Mouse (Mus musculus) cerebellum, adult 9-10 months (tissue): ENCODE data around the gene Chchd6.
A peak's percentile ranks its signal among the peaks of the same experiment; 100 is the strongest.

Experiments used
- DNase-seq: peaks from one replicate; pipeline ENCODE4 v3.0.0; 2022

Gene Chchd6

DNA sequence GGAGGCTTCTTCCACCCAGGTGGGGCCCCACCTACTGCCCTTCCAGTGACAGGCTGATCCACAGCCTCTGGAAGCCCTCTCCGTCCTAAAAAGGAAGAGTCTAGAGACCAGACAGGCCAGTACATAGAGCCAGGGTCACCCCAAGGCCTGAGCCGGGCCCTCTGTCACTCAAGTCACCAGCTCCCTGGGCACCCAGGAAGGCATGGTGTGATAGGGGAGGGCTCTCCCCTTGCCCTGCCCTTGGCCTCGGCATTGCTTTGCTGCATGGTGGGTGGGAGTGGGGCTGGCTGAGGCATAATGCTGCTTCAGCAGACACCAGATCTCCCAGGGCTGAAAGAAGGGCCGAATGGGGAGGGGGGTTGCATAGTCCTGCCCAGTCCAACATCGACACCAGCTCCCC is 241.4 kb downstream of the Chchd6 start:
- no peak for DNase-seq

GRCm38 (mm10) chr6:89353101-89353500 is 242.4 kb downstream of the Chchd6 start:
- no peak for DNase-seq

DNA sequence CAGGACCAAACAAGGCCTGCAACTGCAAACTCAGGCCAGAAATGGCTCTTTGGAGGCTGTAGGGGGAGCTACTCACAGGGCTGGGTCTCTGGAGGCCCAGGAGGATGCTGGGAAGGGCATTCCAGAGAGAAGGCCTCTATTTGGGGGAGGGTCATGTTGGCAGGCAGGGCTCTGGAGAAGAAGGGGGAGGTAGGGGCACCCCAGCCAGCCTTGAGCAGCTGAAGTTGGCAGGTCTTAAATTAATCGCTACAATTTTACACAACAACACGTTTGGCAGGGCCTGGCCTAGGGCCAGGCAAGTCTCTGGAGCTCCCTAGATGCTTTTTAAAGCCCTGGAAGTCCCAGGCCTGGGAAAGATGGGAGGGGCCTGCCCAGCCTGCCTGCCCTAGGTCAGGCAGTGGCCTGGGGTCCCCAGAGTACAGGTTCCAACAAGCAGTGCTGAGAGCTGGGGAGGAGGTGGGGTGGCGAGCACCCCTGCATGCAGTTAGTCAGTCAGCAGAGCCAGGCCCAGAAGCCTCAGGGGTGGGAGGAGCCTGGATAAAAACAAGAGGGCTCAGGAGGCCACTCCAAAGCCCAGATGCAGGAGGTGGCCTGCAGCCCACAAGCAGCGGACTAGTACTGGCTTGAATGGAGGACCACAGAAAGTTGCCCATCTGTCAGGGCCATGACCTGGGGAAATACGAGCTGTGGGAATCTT is 243.9 kb downstream of the Chchd6 start:
- DNase-seq: peak; percentile 44

DNA sequence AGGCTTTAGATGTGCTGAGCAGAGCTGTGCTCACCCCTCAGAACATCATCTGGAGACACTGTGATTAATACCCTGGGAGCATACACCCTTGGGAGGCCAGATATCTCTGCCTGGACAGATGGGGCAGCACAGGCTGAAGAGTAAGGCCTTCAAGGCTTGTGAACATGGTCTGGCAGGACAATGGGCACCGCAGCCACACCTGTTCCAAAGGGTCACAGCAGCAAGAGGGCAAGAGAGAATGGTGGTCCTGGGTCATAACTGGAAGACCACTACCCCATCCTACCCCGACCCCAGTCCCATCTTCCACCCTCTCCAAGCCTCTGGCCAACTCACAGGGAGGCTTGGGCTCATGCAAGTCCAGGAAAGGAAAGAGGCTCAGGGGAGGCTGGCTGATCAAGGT is 244.9 kb downstream of the Chchd6 start:
- no peak for DNase-seq

DNA sequence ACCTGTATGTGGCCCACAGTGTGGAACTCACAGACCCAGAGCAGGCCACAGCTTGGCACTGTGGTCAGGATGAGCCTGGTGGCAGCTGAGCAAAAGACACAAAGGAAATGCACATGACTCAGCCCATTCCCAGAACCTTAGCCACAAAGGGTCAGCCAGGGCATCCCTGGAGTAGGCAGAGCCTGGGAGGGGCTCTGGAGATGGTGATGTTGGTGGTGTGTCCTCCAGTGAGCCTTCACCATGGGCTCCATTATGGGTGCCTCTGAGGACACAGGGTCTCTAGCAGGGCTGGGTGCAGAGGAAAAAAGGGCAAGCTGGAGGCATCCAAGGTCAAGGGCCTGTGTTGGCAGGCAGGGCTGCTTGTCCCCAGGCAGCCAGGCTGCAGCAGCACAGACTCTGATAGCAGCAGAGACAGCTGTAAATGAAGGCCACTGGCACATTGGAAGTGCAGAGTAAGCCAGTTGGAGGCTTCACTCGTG is 245.4 kb downstream of the Chchd6 start:
- no peak for DNase-seq

GRCm38 (mm10) chr6:89348363-89348762 is 247.1 kb downstream of the Chchd6 start:
- peak; percentile 84 for DNase-seq

DNA sequence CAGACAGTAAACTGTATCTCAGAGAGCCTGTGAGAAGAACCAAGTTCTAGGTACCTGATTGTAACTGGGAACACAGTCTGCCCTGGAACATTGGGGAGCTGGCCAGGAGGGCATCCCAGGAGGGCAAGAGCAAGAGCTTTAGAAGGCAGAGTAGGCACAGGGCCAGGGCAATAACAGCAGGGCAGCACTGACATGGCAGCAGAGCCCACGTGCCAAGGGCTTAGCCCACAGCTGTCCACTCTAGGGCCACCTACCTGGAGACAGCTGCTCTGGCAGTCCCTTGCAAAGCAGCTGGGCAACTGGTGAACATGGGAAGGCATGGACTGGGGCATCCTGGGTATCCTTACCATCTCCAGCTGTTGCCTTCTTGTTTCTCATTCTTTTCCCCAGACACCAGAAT is 247.7 kb downstream of the Chchd6 start:
- DNase-seq: peak; percentile 33

- DNase-seq: no peak
These were observed 249.6 kb downstream of the Chchd6 start for GRCm38 (mm10) chr6:89345855-89346254.

- DNase-seq: peak; percentile 41
These were observed 250.0 kb downstream of the Chchd6 start for GRCm38 (mm10) chr6:89345486-89345785.

GRCm38 (mm10) chr6:89344613-89345485 is 250.6 kb downstream of the Chchd6 start:
- DNase-seq: peak; percentile 35

- no peak for DNase-seq
These were observed 253.5 kb downstream of the Chchd6 start for GRCm38 (mm10) chr6:89341981-89342380.

DNA sequence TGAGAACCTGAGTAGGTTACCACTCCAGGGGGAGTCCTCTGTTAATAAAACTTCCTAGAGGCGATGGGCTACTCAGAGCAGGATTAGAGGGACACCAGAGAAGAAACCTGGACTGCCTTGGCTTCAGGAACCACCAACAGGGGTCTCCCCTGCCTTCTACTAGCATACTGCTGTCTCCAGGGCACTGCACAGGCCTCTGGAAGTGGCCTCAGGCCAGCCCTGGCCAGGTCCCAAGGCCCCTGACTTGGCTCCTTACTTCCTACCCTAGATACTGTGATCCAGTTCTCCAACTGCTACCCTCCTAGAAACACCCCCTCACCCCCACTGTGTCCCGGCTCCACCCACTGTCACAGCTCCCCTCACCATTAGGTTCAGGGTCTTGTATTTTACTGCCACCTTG is 256.0 kb downstream of the Chchd6 start:
- DNase-seq: no peak

- DNase-seq: no peak
These were observed 256.7 kb downstream of the Chchd6 start for GRCm38 (mm10) chr6:89338733-89339132.

DNA sequence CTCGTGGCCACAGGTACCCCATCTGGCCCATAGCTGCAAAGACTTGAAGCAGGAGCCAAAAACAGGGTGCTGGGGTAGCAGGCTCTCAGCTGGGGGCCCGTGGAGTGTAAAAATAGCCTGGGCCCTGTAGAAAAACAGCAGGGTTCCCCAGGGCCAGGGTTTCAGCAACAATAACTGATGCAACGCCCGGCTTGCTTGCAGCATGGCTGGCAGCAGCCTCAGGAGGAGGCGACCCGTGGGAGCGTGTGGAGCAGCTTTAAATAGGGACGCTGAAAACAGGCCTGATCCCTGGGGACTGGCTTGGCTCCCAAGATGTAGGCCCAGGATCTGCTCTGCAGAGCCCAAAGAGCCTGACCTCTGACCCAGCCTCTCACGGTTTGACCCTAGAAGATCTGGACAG is 257.9 kb downstream of the Chchd6 start:
- DNase-seq: no peak

DNA sequence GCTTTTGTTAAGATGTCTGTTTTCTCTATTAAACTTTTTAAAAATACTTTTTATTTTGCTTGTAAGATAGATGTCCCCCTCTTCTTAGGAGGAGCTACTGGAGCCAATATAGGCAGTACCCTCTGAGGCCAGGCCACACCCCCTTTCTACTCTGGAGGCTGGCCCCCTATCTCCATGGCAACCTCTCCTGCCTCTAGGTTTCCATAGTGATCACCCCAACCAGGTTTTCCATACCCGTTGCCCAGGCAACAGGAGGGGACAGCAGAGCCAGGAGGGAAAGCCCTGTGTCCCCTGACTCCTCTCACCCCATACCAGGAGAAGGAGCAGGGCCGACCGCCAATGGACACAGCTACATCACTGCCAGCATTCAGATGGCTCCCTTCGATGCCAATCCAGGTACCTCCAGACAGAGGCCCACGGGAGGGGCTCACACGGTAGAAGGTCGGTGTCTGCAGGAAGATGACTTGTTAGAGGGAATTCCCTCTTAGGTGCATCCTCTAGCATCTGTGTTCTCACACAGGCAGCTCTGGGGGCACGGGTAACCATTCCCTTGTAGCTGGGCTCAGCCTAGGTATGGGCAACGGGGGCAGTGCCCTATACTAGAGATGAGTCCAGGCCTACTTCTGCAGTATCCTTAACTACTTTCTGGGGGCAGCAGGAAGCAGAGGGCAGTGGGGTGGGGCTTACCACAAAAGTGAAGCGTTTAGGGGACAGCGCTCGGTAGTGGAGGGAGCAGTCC is 261.3 kb downstream of the Chchd6 start:
- no peak for DNase-seq
